Mouse (Mus musculus) forebrain, embryonic 16.5 days (tissue): ENCODE data around the gene Cox7c. TPM values are rescaled to one million over a fixed set of nuclear protein-coding genes. Genes with fewer than 3 reads are reported as not detected.
A peak's percentile ranks its signal among the peaks of the same experiment; 100 is the strongest.
"Not testable (repeated sequence)": the region's sequence is repeated elsewhere in the genome, so short reads cannot be mapped to it uniquely, and the experiment has no call there.

Experiments
- ATAC-seq: fragments of 200-750 bp; cut with Nextera tagmentation; 2 replicates; pipeline ENCODE4 v1.8.0; 2017; ENCODE audit warnings: mild to moderate bottlenecking, moderate library complexity
- H3K27ac ChIP-seq: fragments of 300-500 bp; sonication (generic); 2 replicates; pipeline ENCODE4 v1.5.1; 2014; ENCODE audit warnings: low read length, control low read depth
- H3K27me3 ChIP-seq: fragments of 300-500 bp; sonication (generic); replicated peaks from 2 replicates; pipeline ENCODE4 v1.6.1; 2014; ENCODE audit warnings: low read length; ENCODE audit not compliant: control insufficient read depth, insufficient read depth
- H3K36me3 ChIP-seq: fragments of 300-500 bp; sonication (generic); 2 replicates; pipeline ENCODE4 v1.6.1; 2014; ENCODE audit not compliant: control insufficient read depth, insufficient read depth
- H3K4me1 ChIP-seq: fragments of 300-500 bp; sonication (generic); replicated peaks from 2 replicates; pipeline ENCODE4 v1.6.1; 2014; ENCODE audit warnings: low read length; ENCODE audit not compliant: control insufficient read depth, insufficient read depth
- H3K4me2 ChIP-seq: fragments of 300-500 bp; sonication (generic); 2 replicates; pipeline ENCODE4 v1.6.1; 2014; ENCODE audit warnings: mild to moderate bottlenecking, low read length, control low read depth
- H3K4me3 ChIP-seq: fragments of 300-500 bp; sonication (generic); replicated peaks from 2 replicates; pipeline ENCODE4 v1.5.1; 2014; ENCODE audit warnings: mild to moderate bottlenecking, low read length, control low read depth
- H3K9ac ChIP-seq: fragments of 300-500 bp; sonication (generic); replicated peaks from 2 replicates; pipeline ENCODE4 v1.6.1; 2014; ENCODE audit warnings: low read depth, low read length, control low read depth
- H3K9me3 ChIP-seq: fragments of 300-500 bp; sonication (generic); 2 replicates; pipeline ENCODE4 v1.6.1; 2016; ENCODE audit warnings: low read length; ENCODE audit not compliant: control insufficient read depth
- WGBS: fragments of 180-500 bp; shearing (Covaris S2); extraction: QIAGEN DNeasy Blood & Tissue Kit; methylation state at CpG from one replicate; pipeline ENCODE4 v1.1.7; 2014; 5-methylcytosine and 5-hydroxymethylcytosine counted together
- polyA plus RNA-seq: library from polyadenylated mRNA; unstranded; fragments of >200 nt; fragmentation: Nextera tagmentation; extraction: Ambion mirVana; gene quantifications from 2 replicates; pipeline ENCODE4 v1.2.1, GENCODE M21; 2015

Cox7c gene
- polyA plus RNA-seq, result 484 and 498 TPM in 2 replicates

DNA sequence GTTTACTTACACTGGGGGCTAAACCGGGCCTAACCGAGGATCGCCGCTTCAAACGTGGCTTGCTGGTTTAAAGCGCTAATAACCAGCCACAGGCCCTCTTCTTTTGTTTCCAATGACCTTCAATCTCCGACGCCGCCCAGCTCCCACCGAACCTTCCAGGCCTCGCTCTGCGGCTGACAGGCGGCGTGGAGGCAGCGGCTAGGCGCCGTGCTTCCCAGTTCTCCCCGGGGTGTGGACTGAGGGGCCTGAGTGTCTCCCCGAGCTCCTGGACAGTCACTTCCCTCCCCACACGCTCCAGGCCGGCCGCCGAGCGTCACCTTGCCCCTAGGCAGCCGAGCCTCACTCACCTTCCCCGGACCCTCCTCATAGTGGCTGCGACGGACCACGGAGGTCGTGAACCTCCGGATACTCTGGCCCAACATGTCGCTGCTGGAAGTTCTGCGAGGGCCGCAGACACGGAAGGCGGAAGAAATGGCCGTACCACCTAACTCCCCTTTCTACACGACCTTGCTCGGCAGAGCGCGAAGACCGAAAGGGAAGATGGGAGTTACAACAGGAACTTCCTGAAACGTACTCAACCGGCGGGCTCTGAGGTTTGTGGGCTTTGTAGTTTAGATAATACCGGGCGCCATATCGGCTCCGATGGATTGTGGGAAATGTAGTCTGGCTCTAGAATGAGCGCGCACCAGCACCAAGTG lies at the start of gene Cox7c:
Cox7c (minus strand) TSS at position 651 of the 698 bp plus-strand sequence.
- peak within 1 kb of the TSS; percentile 62 for H3K4me2 ChIP-seq
- WGBS, result under 1% methylated on average over 50 of the region's 51 CpGs
- peak within 1 kb of the TSS; percentile 61 for H3K4me3 ChIP-seq
- H3K4me1 ChIP-seq, result peaks cover 2% of the 10 kb centered on the region
- no peaks in the 10 kb centered on the region for H3K9me3 ChIP-seq
- H3K9ac ChIP-seq, result peak within 1 kb of the TSS; percentile 78
- ATAC-seq, result peak; percentile 99
- H3K36me3 ChIP-seq, result peaks cover 10% of the 10 kb centered on the region
- H3K27me3 ChIP-seq, result no peaks in the 10 kb centered on the region
- peak within 1 kb of the TSS; percentile 69 for H3K27ac ChIP-seq

DNA sequence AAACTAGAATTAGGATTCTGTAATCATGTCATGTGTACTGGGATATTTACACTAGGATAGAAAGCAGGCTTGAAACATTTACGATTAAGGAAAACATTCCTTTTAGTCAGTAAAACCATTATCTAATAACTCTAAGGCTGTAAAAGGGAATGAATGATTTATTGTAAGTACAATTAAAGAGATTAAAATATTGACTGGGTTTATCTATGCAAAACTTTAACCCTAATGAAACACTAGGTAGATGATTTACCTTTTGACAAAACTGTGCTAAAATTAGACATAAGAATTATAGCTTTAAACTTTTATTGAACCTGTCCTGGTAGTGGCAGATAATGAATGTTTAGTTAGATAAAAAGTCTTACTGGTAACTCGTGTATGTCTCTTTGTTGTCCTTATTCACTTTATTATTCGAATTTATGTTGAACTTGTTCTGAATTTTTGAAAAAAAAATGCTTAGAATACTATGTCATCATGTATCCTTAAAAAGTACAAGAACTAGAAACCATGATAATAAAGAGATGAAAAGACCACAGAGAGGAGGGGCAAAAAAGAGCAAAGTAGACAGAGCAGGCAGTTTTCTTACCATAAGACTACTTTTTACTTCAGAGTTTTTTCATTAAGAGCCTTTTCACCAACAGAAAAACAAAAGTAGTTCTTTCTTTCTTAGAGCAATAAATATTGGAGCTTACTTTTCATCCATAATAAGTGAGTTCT lies 21.5 kb upstream of the Cox7c start:
- Histone ChIP-seq H3K9me3 (no peaks in the 10 kb centered on the region), H3K27me3 (no peaks in the 10 kb centered on the region), H3K4me2 (no peak overlapping the region), H3K36me3 (no peaks in the 10 kb centered on the region), H3K9ac (no peak overlapping the region), H3K4me1 (no peaks in the 10 kb centered on the region), H3K27ac (no peak overlapping the region), H3K4me3 (no peak overlapping the region)
- no peak for ATAC-seq
- 76% methylated on average over 3 of the region's 3 CpGs for WGBS

DNA sequence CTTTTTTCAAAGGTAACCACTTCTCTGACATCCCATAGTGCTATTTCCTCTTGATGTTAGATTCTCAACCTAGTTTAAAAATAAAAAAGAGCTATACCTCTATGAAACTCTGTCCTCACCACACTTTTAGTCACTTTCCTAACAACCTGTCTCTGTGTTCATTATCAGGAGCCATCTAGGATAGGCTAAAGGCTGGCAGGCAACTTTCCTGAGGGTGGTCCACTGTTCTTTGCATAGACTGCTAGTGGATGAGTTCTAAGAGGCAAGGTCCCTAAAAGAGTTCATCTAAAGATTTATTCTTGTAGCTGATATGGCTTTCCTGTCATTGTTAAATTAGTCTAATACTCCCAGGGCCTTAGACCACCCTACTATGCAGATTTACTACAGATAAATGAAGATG lies 20.8 kb upstream of the Cox7c start:
- Histone ChIP-seq H3K9ac (no peak overlapping the region), H3K27me3 (no peaks in the 10 kb centered on the region), H3K4me2 (no peak overlapping the region), H3K4me1 (no peaks in the 10 kb centered on the region), H3K27ac (no peak overlapping the region), H3K36me3 (no peaks in the 10 kb centered on the region), H3K4me3 (no peak overlapping the region), H3K9me3 (no peaks in the 10 kb centered on the region)
- no peak for ATAC-seq

DNA sequence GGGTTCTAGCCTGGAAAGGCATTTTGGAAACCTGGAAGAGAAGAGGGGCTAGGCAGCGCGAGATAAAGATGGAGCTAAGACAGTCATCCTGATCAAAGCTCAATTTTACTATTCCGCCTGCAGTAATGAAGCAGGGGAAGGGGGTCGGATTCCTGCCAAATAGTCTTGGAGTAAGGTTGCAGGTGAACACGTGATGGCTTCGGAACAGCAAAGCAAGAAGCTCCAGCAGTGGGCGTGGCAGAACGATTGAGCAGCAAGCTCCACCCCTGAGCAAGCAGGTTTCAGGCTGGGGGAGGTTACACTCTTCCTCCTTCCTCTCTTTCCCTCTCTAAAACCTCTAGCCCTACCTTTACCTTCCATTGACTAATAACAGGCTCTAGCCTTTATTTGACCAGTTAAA lies 7.4 kb upstream of the Cox7c start:
- not testable (repeated sequence) for H3K9me3 ChIP-seq, H3K27ac ChIP-seq, H3K4me1 ChIP-seq, H3K4me3 ChIP-seq, H3K36me3 ChIP-seq, H3K9ac ChIP-seq, H3K4me2 ChIP-seq, H3K27me3 ChIP-seq, ATAC-seq
- 37% methylated on average over 8 of the region's 8 CpGs for WGBS

DNA sequence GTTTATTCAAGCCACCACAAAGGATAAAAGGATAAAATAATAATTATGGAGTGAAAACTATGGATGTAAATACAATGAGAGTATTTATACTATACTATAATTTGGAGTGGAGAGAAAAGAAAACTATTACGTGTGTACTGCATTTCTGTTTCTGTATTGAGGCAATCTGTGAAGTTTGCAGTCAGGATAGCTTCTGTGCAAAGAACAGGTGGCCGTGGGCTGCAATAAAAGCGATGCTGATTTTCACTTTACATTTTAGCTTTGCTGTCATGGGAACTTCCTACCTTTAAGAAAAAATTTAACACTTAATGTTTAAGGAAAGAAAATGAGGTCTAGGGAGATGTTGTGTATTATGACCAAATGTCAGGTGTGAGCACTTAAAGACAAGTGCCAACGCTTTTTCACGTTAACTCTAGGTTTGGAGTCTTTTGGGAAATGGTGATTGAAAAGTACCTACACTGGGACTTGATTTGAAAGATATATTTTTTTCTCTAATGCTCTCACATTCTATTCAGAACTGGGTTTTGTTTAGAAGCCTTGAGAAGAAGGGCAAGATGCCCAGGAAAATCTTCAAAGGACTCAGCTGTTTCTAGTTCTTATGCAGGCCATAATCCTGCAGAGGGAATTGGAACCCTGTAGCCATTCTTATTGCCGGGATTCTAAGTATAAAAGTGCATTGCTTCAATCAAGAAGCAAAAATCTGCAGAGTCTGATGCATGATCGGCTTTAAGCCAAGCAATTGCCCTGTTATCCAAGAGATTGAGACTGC lies 41.6 kb downstream of the Cox7c start:
- WGBS, result 63% methylated on average over 7 of the region's 7 CpGs
- Histone ChIP-seq H3K9me3 (no peaks in the 10 kb centered on the region), H3K36me3 (no peaks in the 10 kb centered on the region), H3K4me2 (no peak overlapping the region), H3K4me1 (no peaks in the 10 kb centered on the region), H3K4me3 (no peak overlapping the region), H3K9ac (no peak overlapping the region), H3K27ac (no peak overlapping the region), H3K27me3 (no peaks in the 10 kb centered on the region)
- ATAC-seq, result no peak
